Mouse (Mus musculus) cerebellum, adult 2 months (tissue): ENCODE data around the gene Crtac1. TPM values are rescaled to one million over a fixed set of nuclear protein-coding genes. Genes with fewer than 3 reads are reported as not detected.

Experiments
- DNase-seq, 2 experiments: peaks; one replicate each; pipeline ENCODE4 v3.0.0; 2021
- H3K27ac ChIP-seq: fragments of 200-500 bp; 2 replicates; pipeline ENCODE4 v1.5.1; 2012; ENCODE audit warnings: low read length, control low read depth, inconsistent platforms; ENCODE audit not compliant: insufficient read depth
- H3K27me3 ChIP-seq: fragments of 200-500 bp; 2 replicates; pipeline ENCODE4 v1.6.1; 2012; ENCODE audit warnings: inconsistent platforms, mild to moderate bottlenecking, low read length, moderate library complexity; ENCODE audit not compliant: control insufficient read depth, insufficient read depth
- H3K4me1 ChIP-seq: fragments of 200-500 bp; 2 replicates; pipeline ENCODE4 v1.6.1; 2011; ENCODE audit warnings: low read length; ENCODE audit not compliant: control insufficient read depth, insufficient read depth
- H3K4me3 ChIP-seq: fragments of 200-500 bp; replicated peaks from 2 replicates; pipeline ENCODE3; 2011; ENCODE audit warnings: mild to moderate bottlenecking, low read depth, low read length, control low read depth; ENCODE audit not compliant: insufficient read depth
- CTCF ChIP-seq: fragments of 200-500 bp; IDR thresholded peaks from 2 replicates; pipeline ENCODE4 v1.5.1; 2011; ENCODE audit warnings: low read depth, mild to moderate bottlenecking, control low read depth, low read length, moderate library complexity, borderline replicate concordance; ENCODE audit not compliant: insufficient read depth
- POLR2A ChIP-seq: fragments of 200-500 bp; IDR thresholded peaks from 2 replicates; pipeline ENCODE4 v1.6.1; 2011; ENCODE audit warnings: low read length, control low read depth, borderline replicate concordance; ENCODE audit not compliant: insufficient read depth
- WGBS: fragments of 180-500 bp; shearing (Covaris S2); methylation state at CpG from one replicate; pipeline ENCODE4 v1.1.7; 2018; 5-methylcytosine and 5-hydroxymethylcytosine counted together
- polyA plus RNA-seq: library from polyadenylated mRNA; depleted of rRNA; stranded (reverse); fragments of >200 nt; gene quantifications from 2 replicates; pipeline ENCODE4 v1.2.3, GENCODE M21; 2012

Gene Crtac1
- polyA plus RNA-seq, 1 experiment: 30.2 TPM

- Histone ChIP-seq H3K4me3 (no peak overlapping the region), H3K4me1 (peaks cover 38% of the 10 kb centered on the region), H3K27ac (no peak overlapping the region), H3K27me3 (no peaks in the 10 kb centered on the region)
- no peak for TF ChIP-seq POLR2A
- no peak for TF ChIP-seq CTCF
- WGBS: 26% methylated on average over 18 of the region's 19 CpGs
- peak in 1 of 2 experiments; percentile 35 for DNase-seq
These were observed 163.2 kb downstream of the Crtac1 start for GRCm38 (mm10) chr19:42268337-42268736.

DNA sequence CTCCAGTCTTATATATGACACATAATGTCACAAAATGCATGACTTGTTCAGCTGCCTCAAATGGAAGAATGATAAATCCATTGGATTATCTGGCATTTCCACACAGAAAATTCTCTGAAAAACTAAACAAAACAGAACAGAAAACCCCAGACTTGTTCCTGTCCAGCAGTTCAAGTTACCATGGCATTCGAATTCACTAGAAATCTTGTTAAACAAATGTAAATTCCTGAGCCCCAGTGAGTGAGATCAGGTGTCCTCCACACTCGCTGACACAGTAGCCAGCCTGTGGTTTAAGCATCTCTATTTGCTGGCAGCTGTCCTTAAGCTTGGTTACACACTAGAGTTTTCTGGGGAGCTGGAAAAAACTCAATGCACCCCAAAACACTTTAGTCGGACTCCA is 168.1 kb downstream of the Crtac1 start:
- DNase-seq: no peak
- H3K4me3 ChIP-seq: no peak overlapping the region
- peaks cover 27% of the 10 kb centered on the region for H3K4me1 ChIP-seq
- no peaks in the 10 kb centered on the region for H3K27me3 ChIP-seq
- TF ChIP-seq POLR2A (no peak), CTCF (no peak)
- no peak overlapping the region for H3K27ac ChIP-seq
- WGBS: 62% methylated on average over 3 of the region's 3 CpGs

DNA sequence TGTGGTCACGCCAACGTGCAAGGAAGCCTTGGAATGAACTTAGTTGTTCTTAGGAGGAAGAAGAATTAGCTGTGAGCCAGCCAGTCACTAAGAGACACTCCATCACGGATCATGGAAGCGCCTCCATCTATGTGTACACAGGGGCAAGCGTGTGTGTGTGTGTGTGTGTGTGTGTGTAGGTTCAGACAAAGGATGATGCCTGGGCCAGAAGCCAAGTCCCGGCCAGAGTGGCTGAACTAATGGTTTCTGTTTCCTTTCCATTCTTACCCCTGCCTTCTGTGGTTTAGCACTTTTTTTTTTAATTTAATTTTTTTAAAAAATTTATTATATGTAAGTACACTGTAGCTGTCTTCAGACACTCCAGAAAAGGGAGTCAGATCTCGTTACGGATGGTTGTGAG is 171.1 kb downstream of the Crtac1 start:
- DNase-seq: no peak
- Histone ChIP-seq H3K27me3 (no peaks in the 10 kb centered on the region), H3K4me1 (peaks cover 30% of the 10 kb centered on the region), H3K4me3 (no peak overlapping the region), H3K27ac (0 out of 2 replicates have a peak overlapping the region, but pooled peaks have one; percentile 26)
- WGBS: 68% methylated on average over 8 of the region's 8 CpGs
- no peak for TF ChIP-seq POLR2A
- TF ChIP-seq CTCF: no peak

GRCm38 (mm10) chr19:42258596-42258995 is 173.0 kb downstream of the Crtac1 start:
- peak; percentile 89 to 94 for DNase-seq
- H3K27ac ChIP-seq: peak overlapping the region; percentile 87
- TF ChIP-seq CTCF (no peak), POLR2A (no peak)
- H3K4me1 ChIP-seq: peaks cover 33% of the 10 kb centered on the region
- no peaks in the 10 kb centered on the region for H3K27me3 ChIP-seq
- H3K4me3 ChIP-seq: peak overlapping the region; percentile 48
- 7% methylated on average over 5 of the region's 5 CpGs for WGBS

GRCm38 (mm10) chr19:42258031-42258430 is 173.6 kb downstream of the Crtac1 start:
- peak; percentile 81 to 92 for DNase-seq
- H3K4me3 ChIP-seq: peak overlapping the region; percentile 48
- H3K27ac ChIP-seq: peak overlapping the region; percentile 90
- H3K27me3 ChIP-seq: no peaks in the 10 kb centered on the region
- peaks cover 33% of the 10 kb centered on the region for H3K4me1 ChIP-seq
- 7% methylated on average over 3 of the region's 3 CpGs for WGBS
- TF ChIP-seq POLR2A (0 out of 2 replicates have a peak, but pooled peaks have one; percentile 16), CTCF (no peak)

DNA sequence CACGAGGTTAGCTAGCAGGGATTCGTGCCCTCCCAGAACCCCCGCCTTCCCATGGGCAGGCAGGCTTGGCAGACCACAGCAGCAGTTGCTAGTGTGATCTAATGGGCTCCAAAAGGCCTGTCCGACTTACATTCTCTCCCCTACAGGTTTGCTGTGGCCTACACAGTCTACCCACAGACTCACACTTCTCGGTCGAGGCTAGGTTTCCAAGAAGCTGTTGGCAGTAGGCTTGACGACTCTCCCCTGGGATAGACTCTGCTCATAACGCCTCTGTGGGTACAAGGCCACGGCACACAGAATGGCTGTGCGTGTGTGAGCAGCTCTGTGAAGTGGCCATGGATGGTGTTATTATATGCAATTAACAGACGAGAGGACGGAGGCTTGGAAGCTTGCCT is 174.3 kb downstream of the Crtac1 start:
- peak overlapping the region; percentile 90 for H3K27ac ChIP-seq

GRCm38 (mm10) chr19:42256611-42257240 is 174.9 kb downstream of the Crtac1 start:
- WGBS: 6% methylated on average over 12 of the region's 12 CpGs
- peak overlapping the region; percentile 90 for H3K27ac ChIP-seq
- TF ChIP-seq POLR2A (no peak), CTCF (no peak)
- peaks cover 30% of the 10 kb centered on the region for H3K4me1 ChIP-seq
- no peaks in the 10 kb centered on the region for H3K27me3 ChIP-seq
- peak overlapping the region; percentile 95 for H3K4me3 ChIP-seq
- DNase-seq: peak; percentile 85

More for the DNA sequence above, 174.3 kb downstream of the Crtac1 start:
- WGBS: 9% methylated on average over 12 of the region's 12 CpGs
- no peaks in the 10 kb centered on the region for H3K27me3 ChIP-seq
- H3K4me3 ChIP-seq: peak overlapping the region; percentile 95
- TF ChIP-seq POLR2A (no peak; the same call in 1 of the 2 replicates), CTCF (no peak)
- H3K4me1 ChIP-seq: peaks cover 33% of the 10 kb centered on the region
- no peak for DNase-seq
